17 mouse cellular contexts compared by ENCODE assay signal in the genomic region with DNA sequence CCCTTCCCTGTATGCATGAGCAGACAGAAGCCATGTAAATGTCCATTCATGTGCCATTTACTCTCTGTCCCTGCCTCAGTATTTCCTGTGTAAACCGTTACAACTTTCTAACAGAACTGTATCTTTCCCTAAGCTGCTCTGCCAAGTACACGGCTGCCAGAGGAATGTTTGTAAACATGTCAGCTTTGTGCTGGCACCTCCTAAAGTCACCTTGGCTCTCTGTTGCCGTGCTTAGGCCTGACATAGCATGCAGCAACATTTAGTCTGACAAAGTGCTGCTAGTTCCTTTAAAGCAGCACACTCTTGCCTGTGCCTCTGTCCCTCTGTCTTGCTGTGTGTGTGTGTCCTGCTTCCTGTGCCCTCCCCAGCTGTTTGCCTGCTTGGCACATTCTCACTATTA. TPM values are rescaled to one million over a fixed set of nuclear protein-coding genes. Genes with fewer than 3 reads are reported as not detected.
DNase-seq lines count a peak whose midpoint lies in the region; ATAC-seq and TF ChIP-seq lines count a peak whose summit lies in the region.
"Had no signal": no experiment of that assay in that cellular context is flagged by ENCODE, and none has a peak within 500 bp of the region (broad histone marks: within the 10 kb centered on the region; RNA-seq: fewer than 3 reads in every experiment).

No protein-coding gene starts in this region.

- H3K27me3 ChIP-seq in lung, embryonic 14.5 days (ENCODE audit: insufficient read depth, low read length), result no peaks in the 10 kb centered on the region
- no peaks in the 10 kb centered on the region for H3K27me3 ChIP-seq in heart, postnatal 0 days (ENCODE audit: control insufficient read depth, insufficient read depth, low read length)
- H3K27me3 ChIP-seq in hindbrain, embryonic 10.5 days (ENCODE audit: insufficient read depth, poor library complexity, severe bottlenecking), result no peaks in the 10 kb centered on the region

- WGBS in lung, embryonic 14.5 days, result 40% methylated on average over 3 of the region's 3 CpGs
- 41% methylated on average over 3 of the region's 3 CpGs for WGBS in lung, adult 2 months
- WGBS in heart, postnatal 0 days, result 27% methylated on average over 3 of the region's 3 CpGs
- 93% methylated on average over 3 of the region's 3 CpGs for WGBS in hindbrain, embryonic 10.5 days

- no peak overlapping the region for H3K4me3 ChIP-seq in lung, embryonic 14.5 days (ENCODE audit: low read depth, low read length)
- no peak overlapping the region for H3K4me3 ChIP-seq in lung, adult 2 months (replicated peaks; ENCODE audit: extremely low read depth, low read depth, low read length)
- H3K4me3 ChIP-seq in heart, postnatal 0 days (ENCODE audit: low read depth, low read length), result no peak overlapping the region
- H3K4me3 ChIP-seq in hindbrain, embryonic 10.5 days, result no peak overlapping the region

- H3K9ac ChIP-seq in lung, embryonic 14.5 days, result no peak overlapping the region
- H3K9ac ChIP-seq in heart, postnatal 0 days (replicated peaks; ENCODE audit: low read depth, low read length), result no peak overlapping the region

- no peak for TF ChIP-seq EP300 in heart, postnatal 0 days (IDR thresholded peaks at IDR 0.05; ENCODE audit: low read depth)

- H3K27ac ChIP-seq in lung, embryonic 14.5 days (ENCODE audit: low read depth), result no peak overlapping the region
- H3K27ac ChIP-seq in heart, postnatal 0 days (ENCODE audit: low read depth), result peak overlapping the region; percentile 90
- no peak overlapping the region for H3K27ac ChIP-seq in hindbrain, embryonic 10.5 days

- no peaks in the 10 kb centered on the region for H3K4me1 ChIP-seq in lung, embryonic 14.5 days (ENCODE audit: insufficient read depth)
- peaks cover 3% of the 10 kb centered on the region; the same call in 1 of the 2 replicates for H3K4me1 ChIP-seq in lung, adult 2 months (ENCODE audit: control insufficient read depth, insufficient read depth, low read length)
- H3K4me1 ChIP-seq in heart, postnatal 0 days (ENCODE audit: control insufficient read depth, insufficient read depth), result no peaks in the 10 kb centered on the region; the same call in 1 of the 2 replicates
- no peaks in the 10 kb centered on the region for H3K4me1 ChIP-seq in hindbrain, embryonic 10.5 days (replicated peaks)

- TF ChIP-seq CTCF in lung, embryonic 14.5 days (IDR thresholded peaks at IDR 0.05; ENCODE audit: low read depth), result no peak
- TF ChIP-seq CTCF in lung, adult 2 months (IDR thresholded peaks at IDR 0.05; ENCODE audit: insufficient read depth, low read length), result no peak
- TF ChIP-seq CTCF in heart, postnatal 0 days (IDR thresholded peaks at IDR 0.05; ENCODE audit: low read depth), result no peak

- no peak overlapping the region for H3K4me2 ChIP-seq in lung, embryonic 14.5 days
- H3K4me2 ChIP-seq in heart, postnatal 0 days (ENCODE audit: low read depth, low read length), result no peak overlapping the region

- peaks cover 62% of the 10 kb centered on the region for H3K36me3 ChIP-seq in lung, embryonic 14.5 days (ENCODE audit: insufficient read depth)
- peaks cover 70% of the 10 kb centered on the region for H3K36me3 ChIP-seq in heart, postnatal 0 days (replicated peaks; ENCODE audit: control insufficient read depth, insufficient read depth, low read length)
- H3K36me3 ChIP-seq in hindbrain, embryonic 10.5 days, result peaks cover 97% of the 10 kb centered on the region

- TF ChIP-seq POLR2A in lung, adult 2 months (IDR thresholded peaks at IDR 0.05; ENCODE audit: borderline replicate concordance, extremely low read depth, low read depth, low read length), result no peak

- no peaks in the 10 kb centered on the region for H3K9me3 ChIP-seq in lung, embryonic 14.5 days (ENCODE audit: low read depth, low read length)
- no peaks in the 10 kb centered on the region for H3K9me3 ChIP-seq in heart, postnatal 0 days (replicated peaks; ENCODE audit: control insufficient read depth, low read length)
- no peaks in the 10 kb centered on the region for H3K9me3 ChIP-seq in hindbrain, embryonic 10.5 days

- intact Hi-C loops in heart, postnatal 25 days (cut with DNase I), result no loop called here

- DNase-seq in heart, adult 18-20 months, result peak; percentile 44 to 48
- no peak for DNase-seq in heart, postnatal 25 days (ENCODE audit: low spot score)
- peak; percentile 51 for DNase-seq in lung, embryonic 14.5 days
- no peak for DNase-seq in lung, adult 2 months
- DNase-seq in heart, postnatal 0 days (ENCODE audit: low spot score), result peak; percentile 71
- DNase-seq in lung, postnatal 14 days, result peak; percentile 3
- no peak for DNase-seq in hindbrain, embryonic 10.5 days (ENCODE audit: low spot score)
- DNase-seq: adrenal gland, adult 8-10 months; cerebellum, adult 11-12 months; cerebellum, postnatal 25 days; embryo, embryonic 11 days; gastrocnemius, postnatal 36 days; kidney, adult 8-10 months; kidney, postnatal 14 days; right cerebral cortex, postnatal 25 days; thymus, postnatal 36 days had no signal

- ATAC-seq in lung, embryonic 14.5 days (ENCODE audit: insufficient read depth), result peak; percentile 47; the same call in 1 of the 2 replicates
- ATAC-seq in heart, postnatal 0 days (ENCODE audit: insufficient read depth, low read depth), result peak; percentile 88
- ATAC-seq in erythroblast, adult 5-6 weeks (replicated peaks; ENCODE audit: low FRiP score, poor library complexity, severe bottlenecking), result no peak

RNA-seq across cellular contexts. Expression of gene Cyp51, which starts 37.3 kb away (rescaled TPM):
- total RNA-seq in heart, adult 18-20 months (2021), result 1 to 10 TPM; 6.4 to 7.3 TPM
- total RNA-seq in heart, postnatal 25 days (2021), result 1 to 10 TPM; 4.5 to 7.4 TPM
- polyA plus RNA-seq in lung, embryonic 14.5 days (2014; fragmentation: Nextera tagmentation; extraction: Ambion mirVana), result 65.5 and 69.3 TPM in 2 replicates
- polyA plus RNA-seq in lung, adult 2 months (2012; rRNA removed), result 35.6 and 39.5 TPM in 2 replicates
- total RNA-seq in heart, postnatal 0 days (2014; rRNA removed; ENCODE audit: low replicate concordance), result 24.3 and 48.0 TPM in 2 replicates
- polyA plus RNA-seq in heart, postnatal 0 days (2015; fragmentation: Nextera tagmentation; extraction: Ambion mirVana), result 15.4 and 18.5 TPM in 2 replicates
- polyA plus RNA-seq in hindbrain, embryonic 10.5 days (2016; fragmentation: Nextera tagmentation; extraction: Ambion mirVana), result 115 and 131 TPM in 2 replicates
- total RNA-seq in erythroblast, adult 5-6 weeks (2015; ENCODE audit: low replicate concordance), result 2.5 and 4.8 TPM in 2 replicates
- total RNA-seq in erythroblast, adult 5-6 weeks (2017; ENCODE audit: low replicate concordance), result 5.0 and 6.2 TPM in 2 replicates

Comparison
In these comparisons a context has a peak if more than half of its experiments do, and no peak if none do; other contexts are left out.
1. DNase-seq: peak in heart, adult 18-20 months (2 of 2), lung, embryonic 14.5 days (single experiment), heart, postnatal 0 days (single experiment) and lung, postnatal 14 days (single experiment); none in heart, postnatal 25 days (single experiment), lung, adult 2 months (single experiment) and hindbrain, embryonic 10.5 days (single experiment).